Mouse (Mus musculus) large intestine, adult 2 months (tissue): Measurements from ENCODE around the gene Rab5c. TPM values are rescaled to one million over a fixed set of nuclear protein-coding genes. Genes with fewer than 3 reads are reported as not detected.

Source experiments
- DNase-seq: peaks from one replicate; pipeline ENCODE4 v3.0.0-alpha.2; 2012; ENCODE audit warnings: low read depth, low spot score
- WGBS: fragments of 180-500 bp; shearing (Covaris S2); methylation state at CpG from one replicate; pipeline ENCODE4 v1.1.7; 2018; 5-methylcytosine and 5-hydroxymethylcytosine counted together
- polyA plus RNA-seq: library from polyadenylated mRNA; depleted of rRNA; stranded (reverse); fragments of >200 nt; gene quantifications from 2 replicates; pipeline ENCODE4 v1.2.3, GENCODE M21; 2012; rRNA removed

Rab5c gene
- polyA plus RNA-seq: 255 and 309 TPM in 2 replicates

DNA sequence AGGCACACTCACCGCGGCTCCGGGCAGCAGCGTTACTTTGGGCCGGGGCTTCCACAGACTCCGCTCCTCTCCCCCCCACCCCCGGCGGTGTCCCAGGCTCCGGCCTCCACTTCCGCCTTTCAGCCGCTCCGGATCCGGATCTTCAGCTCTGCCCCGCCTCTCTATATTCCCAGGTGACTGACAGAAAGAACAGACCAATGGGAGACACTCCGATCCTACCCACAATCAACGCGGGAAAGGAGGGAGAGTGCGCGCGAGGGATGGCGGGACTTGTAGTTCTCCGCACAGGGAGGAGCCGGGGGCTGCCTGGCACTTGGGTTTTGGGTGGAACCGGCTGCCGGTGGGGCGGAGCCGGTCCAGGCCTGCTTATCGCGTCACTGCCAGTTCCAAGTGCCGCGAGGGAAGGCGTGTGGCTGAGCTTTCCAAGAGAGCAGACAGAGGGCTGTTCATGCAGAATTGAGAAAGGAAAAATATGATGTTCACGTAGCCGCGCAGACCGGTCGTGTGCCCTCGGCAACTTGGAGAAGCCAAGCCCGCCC, at the start of gene Rab5c:
TSS of gene Rab5c (minus strand) at position 150 of the 539 bp plus-strand sequence.
- WGBS: under 1% methylated on average over 38 of the region's 39 CpGs
- DNase-seq: peak; percentile 99

DNA sequence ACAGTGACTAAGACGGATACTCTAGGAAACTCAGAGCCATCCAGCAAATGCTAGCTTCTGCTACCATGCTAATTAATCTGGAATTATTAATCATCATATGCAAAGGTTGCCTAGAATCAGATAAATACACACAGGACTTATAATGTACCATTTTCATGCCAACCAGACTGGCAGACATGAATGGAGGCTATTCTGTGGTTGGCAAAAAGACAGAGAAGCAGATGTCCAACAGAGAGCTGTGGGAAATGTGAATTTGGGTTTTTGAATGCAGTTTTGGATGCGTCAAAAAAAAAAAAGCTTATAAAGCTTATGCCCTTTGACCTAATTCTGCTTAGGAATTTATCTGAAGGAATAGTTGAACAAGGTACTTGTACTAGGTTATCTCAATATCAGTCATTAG, 47.8 kb upstream of the Rab5c start:
- WGBS: 93% methylated on average over 2 of the region's 2 CpGs
- DNase-seq: no peak

DNA sequence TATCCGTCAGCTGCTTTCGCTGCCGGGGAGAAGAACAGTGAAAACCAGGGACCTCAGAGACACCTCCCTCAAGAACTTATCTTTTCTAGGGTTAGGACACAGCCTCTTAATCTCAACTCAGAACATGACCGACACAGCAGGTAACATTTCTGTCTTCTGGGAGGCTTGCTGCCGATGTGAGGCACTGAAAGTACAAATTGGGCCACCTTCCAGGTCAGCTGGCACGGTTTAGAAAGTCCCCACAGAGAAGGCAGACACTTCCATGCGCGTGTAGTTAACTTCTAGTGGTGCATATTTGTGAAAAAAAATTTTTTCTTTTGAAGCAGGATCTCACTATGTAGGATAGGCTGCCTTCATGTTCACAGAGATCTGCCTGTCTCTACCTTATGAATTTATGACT, 46.3 kb upstream of the Rab5c start:
- WGBS: 86% methylated on average over 8 of the region's 8 CpGs
- DNase-seq: no peak

DNA sequence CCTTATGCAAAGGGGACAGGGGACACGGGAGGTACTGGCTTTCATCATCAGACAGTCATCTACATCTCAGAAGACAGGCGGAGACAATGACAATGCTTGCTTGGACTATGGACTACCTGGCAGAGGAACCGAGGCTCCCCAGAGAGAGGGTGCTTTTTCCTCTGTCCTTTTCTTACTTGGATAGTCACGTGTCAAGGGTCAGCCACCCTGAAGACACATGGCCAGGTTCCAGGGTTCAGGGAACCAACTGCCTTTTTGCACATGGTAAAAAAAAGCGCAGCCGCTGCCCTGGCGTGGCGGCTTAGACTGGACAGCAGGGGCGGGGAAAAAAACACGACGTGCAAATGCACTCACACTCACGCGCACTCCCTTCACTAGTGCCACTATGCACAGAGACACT, 44.6 kb upstream of the Rab5c start:
- no peak for DNase-seq
- WGBS: 88% methylated on average over 13 of the region's 13 CpGs

DNA sequence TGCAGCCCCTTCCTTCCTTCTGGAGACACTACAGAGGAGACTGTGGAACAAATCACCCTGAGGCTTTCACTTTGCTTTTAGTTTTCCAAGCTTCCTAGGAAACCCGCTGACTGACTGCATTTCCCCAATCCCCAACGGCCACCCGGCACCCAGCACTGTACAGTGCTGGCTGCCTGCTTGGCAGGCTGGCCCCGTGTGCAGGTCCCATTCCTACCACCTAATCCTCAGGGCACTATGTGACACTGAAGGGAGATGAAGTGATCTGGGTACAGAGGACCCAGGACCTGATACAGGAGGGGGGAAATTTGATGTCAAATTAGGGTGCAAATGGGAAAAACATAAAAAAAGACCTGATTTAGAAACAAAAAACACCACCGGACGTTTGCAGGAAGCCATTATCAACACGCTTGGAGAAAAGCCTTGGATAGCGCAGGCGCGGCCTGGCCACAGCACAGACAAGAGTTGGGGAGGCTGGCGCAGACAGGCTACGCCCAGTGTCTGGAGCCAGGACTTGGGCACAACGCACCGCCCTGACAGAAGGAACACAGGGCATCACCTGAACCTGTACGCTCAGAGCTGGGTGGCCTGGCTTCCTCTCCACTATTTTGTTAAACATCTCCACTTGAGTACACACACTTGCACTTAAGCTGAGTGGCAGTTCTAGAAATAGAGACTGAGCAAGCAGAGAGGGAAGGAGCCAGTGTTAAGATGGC, 43.9 kb upstream of the Rab5c start:
- WGBS: 89% methylated on average over 15 of the region's 15 CpGs
- no peak for DNase-seq

DNA sequence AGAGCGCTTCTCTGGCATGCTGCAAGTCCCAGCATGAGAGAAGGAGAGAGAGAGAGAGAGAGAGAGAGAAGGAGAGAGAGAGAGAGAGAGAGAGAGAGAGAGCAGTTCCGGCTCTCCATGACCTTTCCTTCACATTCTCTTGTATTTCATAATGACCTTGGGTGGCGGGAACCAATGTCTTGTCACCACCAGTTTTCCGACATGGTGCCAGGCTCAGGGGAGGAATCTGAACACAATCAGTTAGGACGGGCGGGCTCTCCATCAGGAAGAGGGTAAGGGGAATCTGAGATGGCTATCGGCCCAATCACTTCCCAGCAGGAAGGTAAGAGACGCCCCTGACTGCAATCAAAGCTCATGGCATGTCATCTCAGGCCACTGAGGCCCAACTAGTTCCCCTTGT, 42.2 kb upstream of the Rab5c start:
- WGBS: 85% methylated on average over 8 of the region's 8 CpGs

DNA sequence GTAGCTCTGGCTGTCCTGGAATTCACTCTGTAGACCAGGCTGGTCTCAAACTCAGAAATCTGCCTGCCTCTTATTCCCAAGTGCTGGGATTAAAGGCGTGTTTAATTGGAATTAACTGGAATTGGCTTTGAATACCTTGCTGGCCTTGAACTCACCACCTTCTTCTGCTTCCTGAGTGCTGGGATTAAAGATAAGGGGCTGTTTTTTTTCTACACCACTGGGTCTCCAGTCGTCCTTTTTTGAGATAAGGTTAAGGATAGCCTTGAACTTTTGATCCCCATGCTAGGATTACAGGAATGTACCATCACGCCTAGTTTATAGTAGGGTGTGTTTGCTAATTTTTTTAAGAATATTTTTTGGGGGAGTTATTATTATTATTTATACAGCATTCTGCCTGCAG, 40.1 kb upstream of the Rab5c start:
- DNase-seq: no peak
- WGBS: 62% methylated on average over 3 of the region's 3 CpGs

More for the DNA sequence above, 42.2 kb upstream of the Rab5c start:
- no peak for DNase-seq

DNA sequence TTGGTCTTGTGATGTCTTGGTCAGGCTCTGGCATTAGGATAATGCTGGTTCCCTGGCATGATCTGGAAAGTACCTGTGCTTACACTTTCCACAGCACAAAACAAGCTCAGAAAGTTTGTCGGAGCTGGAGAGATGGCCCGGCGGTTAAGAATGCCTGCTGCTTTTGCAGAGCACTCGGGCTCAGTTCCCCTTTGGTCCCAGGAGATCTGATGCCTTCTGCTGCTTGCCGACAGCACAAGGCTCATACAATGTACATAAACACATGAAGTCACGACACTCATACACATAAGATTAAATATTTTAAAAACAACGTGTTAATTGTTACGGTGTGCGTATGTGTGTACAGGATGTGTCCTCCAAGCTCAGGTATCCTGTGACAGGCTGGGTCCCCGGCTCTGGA, 37.9 kb upstream of the Rab5c start:
- 81% methylated on average over 10 of the region's 10 CpGs for WGBS
- DNase-seq: no peak

DNA sequence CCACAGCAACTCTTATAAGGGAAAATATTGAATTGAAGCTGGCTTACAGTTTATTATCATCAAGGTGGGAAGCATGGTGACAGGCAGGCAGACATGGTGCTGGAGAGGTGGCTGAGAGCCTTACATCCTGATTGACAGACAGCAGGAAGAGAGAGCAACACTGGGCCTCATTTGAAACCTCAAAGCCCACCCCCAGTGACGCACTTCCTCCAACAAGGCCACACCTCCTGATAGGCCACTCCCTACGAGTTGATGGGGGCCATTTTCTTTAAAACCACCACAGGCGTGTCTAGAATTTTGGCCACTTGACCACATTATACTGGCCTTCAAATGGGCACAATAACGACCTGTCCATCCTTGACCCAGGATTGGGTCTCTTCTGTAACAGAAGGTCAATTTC, 36.2 kb upstream of the Rab5c start:
- no peak for DNase-seq
- 74% methylated on average over 4 of the region's 4 CpGs for WGBS

DNA sequence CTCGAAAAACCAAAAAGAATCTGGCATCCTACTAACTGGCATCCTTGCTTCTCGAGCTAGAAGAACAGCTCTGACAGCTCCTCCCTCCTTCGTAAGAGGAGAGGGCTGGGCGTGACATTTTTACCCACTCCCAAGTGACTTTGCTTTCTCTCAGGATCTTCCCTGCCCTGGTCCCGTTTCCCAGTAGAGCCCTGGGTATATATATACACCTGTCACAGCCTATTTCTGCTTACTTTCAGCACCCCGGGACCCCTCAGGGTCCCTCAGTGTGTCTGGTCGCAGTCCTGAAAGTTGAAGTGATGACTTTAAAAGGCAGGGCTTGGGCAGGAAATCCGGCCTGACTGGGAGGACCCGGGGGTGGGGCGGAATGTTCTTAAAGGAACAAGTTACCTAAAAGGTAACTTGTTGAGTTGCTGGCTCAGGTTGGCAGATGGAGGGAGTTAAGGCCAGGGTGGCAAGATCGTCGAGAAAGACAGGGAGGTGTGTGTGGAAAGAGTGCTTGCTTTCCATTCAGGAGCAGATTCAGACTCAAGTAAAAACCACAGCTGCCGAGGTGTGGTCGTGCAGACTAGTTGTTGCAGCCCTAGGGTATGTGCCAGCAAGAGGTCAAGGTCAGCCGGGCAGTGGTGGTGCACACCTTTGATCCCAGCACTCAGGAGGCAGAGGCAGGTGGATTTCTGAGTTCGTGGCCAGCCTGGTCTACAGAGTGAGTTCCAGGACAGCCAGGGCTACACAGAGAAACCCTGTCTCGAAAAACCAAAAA, 32.8 kb upstream of the Rab5c start, which contains the start of gene Ghdc:
TSS of gene Ghdc (minus strand) at position 312 of the 763 bp plus-strand sequence.
- peak; percentile 85 for DNase-seq
- WGBS: 8% methylated on average over 17 of the region's 17 CpGs

DNA sequence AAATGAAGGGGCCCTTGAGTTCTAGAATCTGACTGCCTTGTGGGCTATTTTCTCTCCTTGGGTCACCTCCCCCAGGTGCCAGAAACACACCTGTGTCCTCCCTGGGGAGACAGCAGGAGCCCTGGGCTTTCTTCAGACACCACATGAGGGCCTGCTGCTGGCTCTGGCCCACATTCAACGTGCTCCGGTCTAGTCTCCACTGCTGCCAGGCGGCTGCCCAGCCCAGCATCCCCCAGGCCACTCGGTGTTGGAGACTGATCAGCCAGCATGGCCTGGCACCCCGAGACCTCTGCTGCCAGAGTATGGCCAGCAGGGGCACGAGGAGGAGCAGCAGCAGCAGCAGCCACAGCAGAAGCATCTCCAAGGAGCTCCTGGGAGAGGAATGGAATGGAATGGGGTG, 32.0 kb upstream of the Rab5c start:
- no peak for DNase-seq
- 42% methylated on average over 6 of the region's 6 CpGs for WGBS

DNA sequence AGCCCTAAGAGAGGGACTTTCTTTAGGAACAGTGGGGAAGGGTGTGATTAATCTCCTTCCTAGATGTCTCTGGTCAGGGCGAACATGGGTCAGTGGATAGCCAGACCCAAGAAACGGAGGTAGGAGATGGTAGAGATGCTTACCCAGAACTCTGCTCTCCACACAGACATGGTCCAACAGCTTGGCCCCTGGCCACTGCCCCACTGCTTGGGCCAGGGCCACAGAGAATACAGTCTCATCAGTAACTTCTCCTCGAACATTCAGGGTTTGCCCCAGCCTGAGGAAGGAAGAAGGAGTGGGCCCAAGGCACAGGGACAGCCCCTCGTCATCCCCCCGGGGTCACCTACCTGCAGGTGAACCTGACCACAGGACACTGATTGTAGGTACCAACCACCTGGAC, 29.9 kb upstream of the Rab5c start:
- WGBS: 94% methylated on average over 5 of the region's 5 CpGs

DNA sequence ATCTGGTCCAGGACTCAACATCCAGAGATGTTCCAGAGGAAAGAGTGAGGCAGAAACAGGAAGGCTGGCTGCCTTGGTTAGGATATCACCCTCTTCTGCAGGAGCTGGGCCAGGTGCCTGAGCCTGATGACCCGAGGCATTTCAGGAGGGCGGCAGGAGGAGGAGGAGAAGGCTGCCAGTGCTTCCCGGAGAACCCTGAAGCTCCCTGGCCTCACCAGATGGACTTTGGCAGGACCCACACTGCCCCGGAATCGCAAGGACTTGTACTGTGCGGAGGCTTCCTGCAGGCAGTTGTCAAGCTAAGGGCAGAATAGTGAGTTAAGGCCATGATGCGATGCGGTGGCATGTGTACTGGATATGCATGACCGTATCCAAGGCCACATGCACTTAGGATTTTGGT, 28.7 kb upstream of the Rab5c start:
- WGBS: 75% methylated on average over 9 of the region's 9 CpGs
- DNase-seq: no peak

More for the DNA sequence above, 29.9 kb upstream of the Rab5c start:
- no peak for DNase-seq

DNA sequence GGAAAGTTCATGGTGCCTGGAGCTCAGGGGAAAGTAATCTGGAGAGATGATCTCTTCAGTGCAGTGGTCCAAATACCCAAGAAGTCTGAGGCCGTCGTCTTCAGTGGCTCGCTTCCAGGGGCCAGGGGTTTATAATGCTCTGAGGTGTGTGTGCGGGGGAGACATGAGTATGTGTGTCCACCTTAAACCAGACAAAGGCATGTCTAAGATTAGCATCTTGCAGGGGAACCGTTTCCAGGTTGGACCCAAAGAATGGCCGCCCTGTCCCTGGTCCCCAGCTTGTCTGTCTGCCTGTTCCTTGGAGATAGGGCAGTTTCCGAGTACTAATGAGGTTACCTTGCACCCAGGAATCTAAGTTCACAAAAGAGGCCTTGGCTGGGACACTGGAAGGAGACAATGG, 24.8 kb upstream of the Rab5c start, which contains the start of gene Hcrt:
TSS of gene Hcrt (minus strand) at position 101 of the 400 bp plus-strand sequence.
- DNase-seq: no peak
- 90% methylated on average over 7 of the region's 7 CpGs for WGBS

DNA sequence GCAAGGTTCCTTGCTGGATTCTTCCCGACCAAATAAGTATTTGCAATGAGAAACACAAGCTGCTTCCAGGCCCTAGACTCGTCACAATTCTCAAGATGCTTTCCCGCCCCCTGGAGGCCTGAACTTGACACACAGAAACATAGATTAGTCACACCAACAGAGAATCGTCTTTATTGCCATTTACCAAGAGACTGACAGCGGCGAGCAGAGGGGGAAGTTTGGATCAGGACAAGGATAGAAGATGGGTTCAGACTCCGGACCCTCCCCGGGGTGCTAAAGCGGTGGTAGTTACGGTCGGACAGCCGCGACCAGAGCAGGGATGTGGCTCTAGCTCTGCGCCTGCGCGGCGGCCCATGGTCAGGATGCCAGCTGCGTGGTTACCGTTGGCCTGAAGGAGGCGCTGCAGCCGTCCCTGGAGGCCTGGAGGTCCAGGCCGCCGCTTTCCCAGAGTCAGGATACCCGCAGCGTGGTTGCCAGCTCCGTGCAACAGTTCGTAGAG, 23.6 kb upstream of the Rab5c start:
- DNase-seq: peak; percentile 38
- WGBS: 1% methylated on average over 27 of the region's 27 CpGs

DNA sequence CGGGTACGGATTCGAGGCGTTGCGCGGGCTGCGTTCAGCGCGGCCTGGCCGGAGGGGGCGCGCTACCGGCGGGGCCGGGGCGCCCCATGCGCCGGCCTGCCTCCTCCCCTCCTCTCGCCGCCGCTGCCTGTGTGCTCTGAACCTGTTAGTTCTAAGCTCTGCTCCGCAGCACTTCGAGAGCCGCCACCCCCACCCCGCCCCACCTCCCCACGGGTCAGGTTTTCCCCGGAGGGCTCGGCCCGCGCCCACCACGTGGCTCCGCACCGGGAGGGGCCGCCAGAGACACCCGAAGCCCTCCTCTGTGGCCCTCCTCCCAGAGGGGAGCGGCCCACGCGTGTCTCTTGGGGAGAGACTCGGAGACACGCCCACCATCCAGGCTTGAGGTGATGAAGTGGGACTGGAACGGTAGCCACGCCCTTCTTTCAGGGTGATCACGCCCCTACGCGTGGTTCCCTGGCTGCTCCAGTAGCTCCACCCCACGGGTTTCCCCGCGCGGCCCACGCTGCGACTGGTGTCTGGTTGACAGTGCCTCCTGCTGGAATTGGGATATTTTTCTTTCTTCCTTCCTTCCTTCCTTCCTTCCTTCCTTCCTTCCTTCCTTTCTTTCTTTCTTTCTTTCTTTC, 21.7 kb upstream of the Rab5c start, which contains the start of gene Kcnh4:
TSS of gene Kcnh4 (minus strand) at position 332 of the 623 bp plus-strand sequence.
- no peak for DNase-seq
- 2% methylated on average over 49 of the region's 51 CpGs for WGBS

DNA sequence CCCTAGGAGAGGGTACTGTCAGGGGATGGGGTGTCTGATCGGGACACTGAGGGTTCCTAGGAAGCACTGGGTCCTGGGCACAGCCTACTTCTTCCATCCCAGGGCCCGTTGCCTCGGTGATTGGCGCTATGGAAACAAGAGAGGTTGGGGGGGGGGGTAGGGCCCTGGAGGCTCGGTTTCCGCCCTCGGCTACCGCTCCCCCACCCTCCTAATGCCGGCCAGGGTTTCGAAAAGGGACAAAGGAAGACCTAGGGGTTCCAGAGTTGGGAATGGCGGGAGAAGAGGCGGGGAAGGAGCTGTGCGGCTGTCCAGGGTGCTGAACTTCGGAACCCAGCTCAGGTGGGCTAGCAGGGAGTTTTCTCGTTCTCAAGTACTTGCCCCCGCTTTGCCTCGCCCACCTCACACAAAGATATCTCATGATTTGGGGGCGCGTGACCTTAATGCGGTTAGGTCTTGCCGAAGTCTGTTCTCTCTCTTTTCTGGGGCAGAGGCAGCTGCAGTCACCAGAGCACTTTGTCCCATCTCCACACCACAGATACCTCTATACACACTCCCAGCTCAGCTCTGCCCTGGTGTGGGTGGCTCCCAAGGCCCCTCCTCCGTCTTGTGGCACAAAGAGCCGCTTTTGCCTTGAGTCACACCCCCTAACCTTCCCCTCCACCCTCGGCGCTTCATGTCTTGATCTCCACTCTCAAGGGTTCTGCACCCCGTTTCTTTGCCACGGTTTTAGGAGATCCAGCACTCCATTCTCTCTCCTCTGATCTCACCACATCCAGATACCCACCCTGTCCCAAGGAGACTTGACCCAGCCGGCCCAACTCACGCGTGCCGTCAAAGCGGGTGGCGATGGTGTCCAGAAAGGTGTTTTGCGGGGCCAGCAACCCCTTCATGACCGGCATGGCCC, 20.9 kb upstream of the Rab5c start:
- 4% methylated on average over 35 of the region's 35 CpGs for WGBS
- no peak for DNase-seq

DNA sequence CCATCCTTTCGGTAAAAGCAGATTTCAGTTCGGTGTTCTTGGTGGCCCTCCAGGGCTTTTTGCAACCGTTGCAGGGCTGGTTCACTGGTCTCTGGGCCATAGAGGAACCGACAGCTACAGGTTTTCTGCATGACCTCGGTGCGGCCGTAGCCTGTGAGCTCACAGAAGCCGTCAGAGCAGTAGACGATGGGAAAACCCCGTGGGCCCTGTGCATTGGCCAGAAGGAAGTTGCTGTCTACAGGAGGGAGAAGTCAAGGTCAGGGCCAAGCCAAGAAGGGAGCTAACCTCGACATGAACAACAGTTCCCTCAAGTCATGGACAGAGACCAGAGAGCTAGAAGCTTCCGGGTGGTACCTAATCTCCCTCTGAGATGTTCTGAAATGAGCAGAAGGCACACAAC, 19.6 kb upstream of the Rab5c start:
- WGBS: 79% methylated on average over 12 of the region's 12 CpGs
- no peak for DNase-seq

DNA sequence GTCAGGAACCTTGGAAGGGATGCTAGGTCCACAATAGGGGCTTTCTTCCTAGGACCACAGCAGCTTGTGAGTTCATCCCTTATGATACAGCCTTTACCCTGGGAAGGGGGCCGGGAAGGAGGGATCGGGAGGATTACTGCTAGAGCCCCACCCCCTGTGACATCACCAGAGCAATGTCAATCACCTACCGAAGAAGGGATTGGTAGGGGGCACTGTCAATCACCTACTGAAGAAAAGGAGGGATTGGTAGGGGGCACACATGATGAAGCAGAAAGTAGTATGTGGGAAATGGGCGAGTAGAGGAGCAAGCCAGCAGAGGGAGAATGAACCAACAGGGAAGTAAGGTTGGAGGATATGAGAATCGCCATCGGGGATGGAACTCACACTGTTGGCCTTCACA, 18.5 kb upstream of the Rab5c start:
- WGBS: 67% methylated on average over 6 of the region's 6 CpGs

More for the DNA sequence above, 18.5 kb upstream of the Rab5c start:
- no peak for DNase-seq
